Mouse (Mus musculus): ENCODE data around the gene Kdm4a. TPM values are rescaled to one million over a fixed set of nuclear protein-coding genes. Genes with fewer than 3 reads are reported as not detected.

The Kdm4a gene
- polyA plus RNA-seq, 1 experiment from 2014 or later, result 61.5 TPM

GRCm38 (mm10) chr4:118147547-118148316, 32.1 kb downstream of the Kdm4a start:
- H3K27ac ChIP-seq (ENCODE audit: low read length), result no peak overlapping the region
- no peak overlapping the region for H3K4me3 ChIP-seq (replicated peaks; ENCODE audit: low read length)
- H3K9ac ChIP-seq (replicated peaks; ENCODE audit: low read depth, low read length), result no peak overlapping the region
- H3K4me2 ChIP-seq (ENCODE audit: low read length), result no peak overlapping the region
- no peaks in the 10 kb centered on the region for H3K9me3 ChIP-seq (ENCODE audit: control insufficient read depth, low read length)
- 92% methylated on average over 19 of the region's 19 CpGs for WGBS
- ATAC-seq, result no peak
- H3K36me3 ChIP-seq (ENCODE audit: control insufficient read depth, insufficient read depth), result peaks cover 55% of the 10 kb centered on the region
- H3K27me3 ChIP-seq (replicated peaks; ENCODE audit: control insufficient read depth, insufficient read depth, low read length), result no peaks in the 10 kb centered on the region
- H3K4me1 ChIP-seq (replicated peaks; ENCODE audit: control insufficient read depth, insufficient read depth, low read length), result no peaks in the 10 kb centered on the region

- no peak overlapping the region for H3K9ac ChIP-seq (replicated peaks; ENCODE audit: low read depth, low read length)
- H3K4me3 ChIP-seq (replicated peaks; ENCODE audit: low read length), result no peak overlapping the region
- peaks cover 60% of the 10 kb centered on the region for H3K36me3 ChIP-seq (ENCODE audit: control insufficient read depth, insufficient read depth)
- H3K4me1 ChIP-seq (replicated peaks; ENCODE audit: control insufficient read depth, insufficient read depth, low read length), result no peaks in the 10 kb centered on the region
- no peak for ATAC-seq
- H3K9me3 ChIP-seq (ENCODE audit: control insufficient read depth, low read length), result no peaks in the 10 kb centered on the region
- no peak overlapping the region for H3K4me2 ChIP-seq (ENCODE audit: low read length)
- no peak overlapping the region for H3K27ac ChIP-seq (ENCODE audit: low read length)
- WGBS, result 82% methylated on average over 10 of the region's 10 CpGs
- no peaks in the 10 kb centered on the region for H3K27me3 ChIP-seq (replicated peaks; ENCODE audit: control insufficient read depth, insufficient read depth, low read length)
Measured at GRCm38 (mm10) chr4:118147090-118147489, 32.8 kb downstream of the Kdm4a start.

GRCm38 (mm10) chr4:118144324-118144723, 35.5 kb downstream of the Kdm4a start:
- WGBS, result 93% methylated on average over 9 of the region's 9 CpGs
- no peak for ATAC-seq
- Histone ChIP-seq H3K4me1 (replicated peaks; ENCODE audit: control insufficient read depth, insufficient read depth, low read length) (no peaks in the 10 kb centered on the region), H3K9ac (replicated peaks; ENCODE audit: low read depth, low read length) (no peak overlapping the region), H3K4me2 (ENCODE audit: low read length) (no peak overlapping the region), H3K9me3 (ENCODE audit: control insufficient read depth, low read length) (no peaks in the 10 kb centered on the region), H3K36me3 (ENCODE audit: control insufficient read depth, insufficient read depth) (peaks cover 66% of the 10 kb centered on the region), H3K27ac (ENCODE audit: low read length) (no peak overlapping the region), H3K27me3 (replicated peaks; ENCODE audit: control insufficient read depth, insufficient read depth, low read length) (no peaks in the 10 kb centered on the region), H3K4me3 (replicated peaks; ENCODE audit: low read length) (no peak overlapping the region)

- Histone ChIP-seq H3K4me3 (replicated peaks; ENCODE audit: low read length) (no peak overlapping the region), H3K4me1 (replicated peaks; ENCODE audit: control insufficient read depth, insufficient read depth, low read length) (no peaks in the 10 kb centered on the region), H3K27ac (ENCODE audit: low read length) (no peak overlapping the region), H3K4me2 (ENCODE audit: low read length) (no peak overlapping the region), H3K27me3 (replicated peaks; ENCODE audit: control insufficient read depth, insufficient read depth, low read length) (no peaks in the 10 kb centered on the region), H3K9me3 (ENCODE audit: control insufficient read depth, low read length) (no peaks in the 10 kb centered on the region), H3K9ac (replicated peaks; ENCODE audit: low read depth, low read length) (no peak overlapping the region), H3K36me3 (ENCODE audit: control insufficient read depth, insufficient read depth) (peaks cover 64% of the 10 kb centered on the region)
- 83% methylated on average over 7 of the region's 7 CpGs for WGBS
- no peak for ATAC-seq
Measured at GRCm38 (mm10) chr4:118143679-118144078, 36.2 kb downstream of the Kdm4a start.

- Histone ChIP-seq H3K27ac (ENCODE audit: low read length) (no peak overlapping the region), H3K4me2 (ENCODE audit: low read length) (no peak overlapping the region), H3K27me3 (replicated peaks; ENCODE audit: control insufficient read depth, insufficient read depth, low read length) (no peaks in the 10 kb centered on the region), H3K4me1 (replicated peaks; ENCODE audit: control insufficient read depth, insufficient read depth, low read length) (no peaks in the 10 kb centered on the region), H3K4me3 (replicated peaks; ENCODE audit: low read length) (no peak overlapping the region), H3K9ac (replicated peaks; ENCODE audit: low read depth, low read length) (no peak overlapping the region), H3K9me3 (ENCODE audit: control insufficient read depth, low read length) (no peaks in the 10 kb centered on the region), H3K36me3 (ENCODE audit: control insufficient read depth, insufficient read depth) (peaks cover 66% of the 10 kb centered on the region)
- ATAC-seq, result no peak
- WGBS, result 94% methylated on average over 5 of the region's 5 CpGs
Measured at GRCm38 (mm10) chr4:118141511-118141910, 38.3 kb downstream of the Kdm4a start.

- Histone ChIP-seq H3K27me3 (replicated peaks; ENCODE audit: control insufficient read depth, insufficient read depth, low read length) (no peaks in the 10 kb centered on the region), H3K4me3 (replicated peaks; ENCODE audit: low read length) (no peak overlapping the region), H3K27ac (ENCODE audit: low read length) (no peak overlapping the region), H3K36me3 (ENCODE audit: control insufficient read depth, insufficient read depth) (peaks cover 42% of the 10 kb centered on the region), H3K4me2 (ENCODE audit: low read length) (no peak overlapping the region), H3K4me1 (replicated peaks; ENCODE audit: control insufficient read depth, insufficient read depth, low read length) (peaks cover 7% of the 10 kb centered on the region), H3K9ac (replicated peaks; ENCODE audit: low read depth, low read length) (no peak overlapping the region), H3K9me3 (ENCODE audit: control insufficient read depth, low read length) (no peaks in the 10 kb centered on the region)
- 48% methylated on average over 5 of the region's 5 CpGs for WGBS
- no peak for ATAC-seq
Measured at GRCm38 (mm10) chr4:118138891-118139290, 41.0 kb downstream of the Kdm4a start.

GRCm38 (mm10) chr4:118137857-118138256, 42.0 kb downstream of the Kdm4a start:
- peaks cover 10% of the 10 kb centered on the region for H3K4me1 ChIP-seq (replicated peaks; ENCODE audit: control insufficient read depth, insufficient read depth, low read length)
- H3K36me3 ChIP-seq (ENCODE audit: control insufficient read depth, insufficient read depth), result peaks cover 32% of the 10 kb centered on the region
- no peak overlapping the region for H3K4me2 ChIP-seq (ENCODE audit: low read length)
- no peak overlapping the region for H3K4me3 ChIP-seq (replicated peaks; ENCODE audit: low read length)
- H3K9me3 ChIP-seq (ENCODE audit: control insufficient read depth, low read length), result no peaks in the 10 kb centered on the region
- no peak overlapping the region for H3K9ac ChIP-seq (replicated peaks; ENCODE audit: low read depth, low read length)
- no peak overlapping the region for H3K27ac ChIP-seq (ENCODE audit: low read length)
- no peaks in the 10 kb centered on the region for H3K27me3 ChIP-seq (replicated peaks; ENCODE audit: control insufficient read depth, insufficient read depth, low read length)
- no peak for ATAC-seq
- WGBS, result 82% methylated on average over 16 of the region's 16 CpGs

GRCm38 (mm10) chr4:118137311-118137710, 42.5 kb downstream of the Kdm4a start:
- Histone ChIP-seq H3K4me3 (replicated peaks; ENCODE audit: low read length) (no peak overlapping the region), H3K36me3 (ENCODE audit: control insufficient read depth, insufficient read depth) (peaks cover 29% of the 10 kb centered on the region), H3K4me1 (replicated peaks; ENCODE audit: control insufficient read depth, insufficient read depth, low read length) (peaks cover 10% of the 10 kb centered on the region), H3K27ac (ENCODE audit: low read length) (no peak overlapping the region), H3K9ac (replicated peaks; ENCODE audit: low read depth, low read length) (no peak overlapping the region), H3K9me3 (ENCODE audit: control insufficient read depth, low read length) (no peaks in the 10 kb centered on the region), H3K4me2 (ENCODE audit: low read length) (no peak overlapping the region), H3K27me3 (replicated peaks; ENCODE audit: control insufficient read depth, insufficient read depth, low read length) (no peaks in the 10 kb centered on the region)
- WGBS, result 77% methylated on average over 10 of the region's 10 CpGs
- ATAC-seq, result no peak

GRCm38 (mm10) chr4:118135414-118135813, 44.4 kb downstream of the Kdm4a start:
- WGBS, result 100% methylated on average over 1 of the region's 1 CpGs
- peak overlapping the region; percentile 93 for H3K4me3 ChIP-seq (replicated peaks; ENCODE audit: low read length)
- no peaks in the 10 kb centered on the region for H3K27me3 ChIP-seq (replicated peaks; ENCODE audit: control insufficient read depth, insufficient read depth, low read length)
- H3K36me3 ChIP-seq (ENCODE audit: control insufficient read depth, insufficient read depth), result peaks cover 17% of the 10 kb centered on the region
- no peak for ATAC-seq
- peaks cover 10% of the 10 kb centered on the region for H3K4me1 ChIP-seq (replicated peaks; ENCODE audit: control insufficient read depth, insufficient read depth, low read length)
- peak overlapping the region; percentile 85 for H3K9ac ChIP-seq (replicated peaks; ENCODE audit: low read depth, low read length)
- no peaks in the 10 kb centered on the region for H3K9me3 ChIP-seq (ENCODE audit: control insufficient read depth, low read length)
- peak overlapping the region; percentile 73 for H3K4me2 ChIP-seq (ENCODE audit: low read length)
- H3K27ac ChIP-seq (ENCODE audit: low read length), result peak overlapping the region; percentile 31; the same call in 1 of the 2 replicates
